Mouse (Mus musculus) liver, postnatal 0 days (tissue): ENCODE data around the gene Bmf. TPM values are rescaled to one million over a fixed set of nuclear protein-coding genes. Genes with fewer than 3 reads are reported as not detected.
A peak's percentile ranks its signal among the peaks of the same experiment; 100 is the strongest.

Experiments used
- ATAC-seq: fragments of 200-750 bp; cut with Nextera tagmentation; 2 replicates; pipeline ENCODE4 v1.8.0; 2017; ENCODE audit warnings: mild to moderate bottlenecking, moderate library complexity
- DNase-seq: peaks from one replicate; pipeline ENCODE4 v3.0.0-alpha.2; 2016
- H3K27ac ChIP-seq: fragments of 300-500 bp; sonication (generic); 2 replicates; pipeline ENCODE4 v1.5.1; 2014; ENCODE audit warnings: antibody characterized with exemption, moderate library complexity, mild to moderate bottlenecking, low read depth
- H3K27me3 ChIP-seq: fragments of 300-500 bp; sonication (generic); 2 replicates; pipeline ENCODE4 v1.6.1; 2014; ENCODE audit warnings: low read length, control low read depth, mixed read lengths; ENCODE audit not compliant: insufficient read depth
- H3K36me3 ChIP-seq: fragments of 300-500 bp; sonication (generic); replicated peaks from 2 replicates; pipeline ENCODE4 v1.6.1; 2014; ENCODE audit warnings: mild to moderate bottlenecking, control low read depth, low read length, moderate library complexity, mixed read lengths; ENCODE audit not compliant: insufficient read depth
- H3K4me1 ChIP-seq: fragments of 300-500 bp; sonication (generic); 2 replicates; pipeline ENCODE4 v1.6.1; 2014; ENCODE audit warnings: antibody characterized with exemption, mild to moderate bottlenecking, control low read depth; ENCODE audit not compliant: insufficient read depth
- H3K4me2 ChIP-seq: fragments of 300-500 bp; sonication (generic); 2 replicates; pipeline ENCODE4 v1.6.1; 2014; ENCODE audit warnings: low read depth, mild to moderate bottlenecking, low read length, moderate library complexity, mixed read lengths
- H3K4me3 ChIP-seq: fragments of 300-500 bp; sonication (generic); 2 replicates; pipeline ENCODE4 v1.5.1; 2014; ENCODE audit warnings: low read depth, low read length
- H3K9ac ChIP-seq: fragments of 300-500 bp; sonication (generic); replicated peaks from 2 replicates; pipeline ENCODE4 v1.6.1; 2014; ENCODE audit warnings: mild to moderate bottlenecking, moderate library complexity
- H3K9me3 ChIP-seq: fragments of 300-500 bp; sonication (generic); 2 replicates; pipeline ENCODE4 v1.6.1; 2016; ENCODE audit warnings: mild to moderate bottlenecking, control low read depth, low read length, mixed read lengths
- CTCF ChIP-seq: sonication (generic); IDR thresholded peaks from 2 replicates; pipeline ENCODE4 v1.5.1; 2016; ENCODE audit warnings: antibody characterized with exemption, low read depth
- EP300 ChIP-seq: IDR thresholded peaks from 2 replicates; pipeline ENCODE4 v1.6.1; 2016; ENCODE audit warnings: antibody characterized with exemption, low read depth, mild to moderate bottlenecking
- WGBS: fragments of 180-500 bp; shearing (Covaris S2); extraction: QIAGEN DNeasy Blood & Tissue Kit; methylation state at CpG from one replicate; pipeline ENCODE4 v1.1.7; 2014; ENCODE audit not compliant: insufficient replicate concordance; 5-methylcytosine and 5-hydroxymethylcytosine counted together
- polyA plus RNA-seq: library from polyadenylated mRNA; unstranded; fragments of >200 nt; fragmentation: Nextera tagmentation; extraction: Ambion mirVana; gene quantifications from 2 replicates; pipeline ENCODE4 v1.2.1, GENCODE M21; 2015

The Bmf gene
- polyA plus RNA-seq, 1 experiment from 2014 or later = 1.3 TPM

- WGBS = 51% methylated on average over 5 of the region's 5 CpGs
- H3K36me3 ChIP-seq = no peaks in the 10 kb centered on the region
- no peak overlapping the region for H3K9ac ChIP-seq
- no peak overlapping the region for H3K4me2 ChIP-seq
- no peaks in the 10 kb centered on the region for H3K9me3 ChIP-seq
- H3K4me1 ChIP-seq = peaks cover 25% of the 10 kb centered on the region
- no peak overlapping the region for H3K27ac ChIP-seq
- H3K4me3 ChIP-seq = no peak overlapping the region
- no peak for ATAC-seq
- no peak for DNase-seq
- TF ChIP-seq CTCF (no peak), EP300 (no peak)
- no peaks in the 10 kb centered on the region for H3K27me3 ChIP-seq
Observed at GRCm38 (mm10) chr2:118523163-118523730, 26.2 kb downstream of the Bmf start.

GRCm38 (mm10) chr2:118522265-118522664, 27.2 kb downstream of the Bmf start:
- 2% methylated on average over 2 of the region's 2 CpGs for WGBS
- TF ChIP-seq CTCF (no peak), EP300 (peak; percentile 35; the same call in 1 of the 2 replicates)
- Histone ChIP-seq H3K4me3 (no peak overlapping the region), H3K27ac (no peak overlapping the region), H3K36me3 (no peaks in the 10 kb centered on the region), H3K9ac (no peak overlapping the region), H3K9me3 (no peaks in the 10 kb centered on the region), H3K4me1 (peaks cover 25% of the 10 kb centered on the region), H3K4me2 (no peak overlapping the region), H3K27me3 (no peaks in the 10 kb centered on the region)
- ATAC-seq = peak; percentile 56; the same call in 1 of the 2 replicates
- DNase-seq = no peak

GRCm38 (mm10) chr2:118520042-118520933, 29.2 kb downstream of the Bmf start:
- WGBS = 38% methylated on average over 9 of the region's 9 CpGs
- Histone ChIP-seq H3K4me3 (no peak overlapping the region), H3K27ac (peak overlapping the region; percentile 67), H3K4me2 (no peak overlapping the region), H3K27me3 (no peaks in the 10 kb centered on the region), H3K4me1 (peaks cover 25% of the 10 kb centered on the region), H3K9ac (no peak overlapping the region), H3K36me3 (no peaks in the 10 kb centered on the region), H3K9me3 (no peaks in the 10 kb centered on the region)
- ATAC-seq = peak; percentile 88
- peak; percentile 56 for DNase-seq
- TF ChIP-seq CTCF = no peak
- no peak for TF ChIP-seq EP300

- ATAC-seq (no peak), DNase-seq (no peak)
- 0 out of 2 replicates have a peak, but pooled peaks cover 3% of the 10 kb centered on the region for H3K4me1 ChIP-seq
- no peaks in the 10 kb centered on the region for H3K36me3 ChIP-seq
- no peak overlapping the region for H3K4me2 ChIP-seq
- no peak overlapping the region for H3K4me3 ChIP-seq
- no peaks in the 10 kb centered on the region for H3K27me3 ChIP-seq
- WGBS = 72% methylated on average over 16 of the region's 16 CpGs
- no peak overlapping the region for H3K27ac ChIP-seq
- TF ChIP-seq CTCF = no peak
- TF ChIP-seq EP300 = no peak
- no peaks in the 10 kb centered on the region for H3K9me3 ChIP-seq
- no peak overlapping the region; the same call in 1 of the 2 replicates for H3K9ac ChIP-seq
Observed at GRCm38 (mm10) chr2:118512418-118513377, 36.8 kb downstream of the Bmf start.

- no peak overlapping the region for H3K4me3 ChIP-seq
- ATAC-seq = no peak
- H3K9me3 ChIP-seq = no peaks in the 10 kb centered on the region
- no peak overlapping the region; the same call in 1 of the 2 replicates for H3K9ac ChIP-seq
- 40% methylated on average over 11 of the region's 11 CpGs for WGBS
- H3K4me1 ChIP-seq = 0 out of 2 replicates have a peak, but pooled peaks cover 3% of the 10 kb centered on the region
- H3K27ac ChIP-seq = no peak overlapping the region
- no peaks in the 10 kb centered on the region for H3K27me3 ChIP-seq
- H3K4me2 ChIP-seq = no peak overlapping the region
- H3K36me3 ChIP-seq = no peaks in the 10 kb centered on the region
- no peak for TF ChIP-seq EP300
- no peak for DNase-seq
Observed at GRCm38 (mm10) chr2:118511779-118512417, 37.6 kb downstream of the Bmf start.
